ENCODE assay signal across 8 mouse cellular contexts in genomic region chr4:120032320-120032983, GRCm38 (mm10). TPM values are rescaled to one million over a fixed set of nuclear protein-coding genes. Genes with fewer than 3 reads are reported as not detected.
DNase-seq lines count a peak whose midpoint lies in the region; ATAC-seq lines count a peak whose summit lies in the region.

No protein-coding gene starts in this region.

- H3K27ac ChIP-seq in hindbrain, embryonic 15.5 days (replicated peaks): peak overlapping the region; percentile 51

- no peaks in the 10 kb centered on the region for H3K9me3 ChIP-seq in hindbrain, embryonic 15.5 days

- H3K36me3 ChIP-seq in hindbrain, embryonic 15.5 days: no peaks in the 10 kb centered on the region

- peak overlapping the region; percentile 98 for H3K4me2 ChIP-seq in hindbrain, embryonic 15.5 days

- under 1% methylated on average over 69 of the region's 70 CpGs for WGBS in hindbrain, embryonic 15.5 days

- peak; percentile 67 for DNase-seq in MN1 (ENCODE audit: low spot score)
- DNase-seq in cerebellum, adult 9-10 months: peak; percentile 54
- DNase-seq in frontal cortex, postnatal 36 days (ENCODE audit: low spot score in 2 of 2): peak; percentile 62 to 68
- peak; percentile 64 for DNase-seq in left cerebral cortex, adult 11 months (ENCODE audit: low spot score)
- peak; percentile 74 for DNase-seq in lung, postnatal 14 days
- peak; percentile 84 for DNase-seq in retina, postnatal 1 day
- peak; percentile 73 for DNase-seq in thymus, postnatal 4 days

- H3K9ac ChIP-seq in hindbrain, embryonic 15.5 days: peak overlapping the region; percentile 59

- ATAC-seq in hindbrain, embryonic 15.5 days (ENCODE audit: low FRiP score, low read depth): peak; percentile 82

- peak overlapping the region; percentile 70 for H3K4me3 ChIP-seq in hindbrain, embryonic 15.5 days

- peaks cover 26% of the 10 kb centered on the region for H3K27me3 ChIP-seq in hindbrain, embryonic 15.5 days

- H3K4me1 ChIP-seq in hindbrain, embryonic 15.5 days (replicated peaks): peaks cover 25% of the 10 kb centered on the region

RNA-seq across cellular contexts. Expression of gene AL607142.1, which starts 32.3 kb away (rescaled TPM):
- not detected in 2 replicates for polyA plus RNA-seq in hindbrain, embryonic 15.5 days (2015; fragmentation: Nextera tagmentation; extraction: Ambion mirVana)

Comparison
In these comparisons a context has a peak if more than half of its experiments do, and no peak if none do; other contexts are left out.
1. Peak in every context shown above with its lines: DNase-seq, ATAC-seq, H3K4me3 ChIP-seq and H3K27ac ChIP-seq.